Mouse (Mus musculus) kidney, adult 18-20 months (tissue): ENCODE measurements around the gene Top2a.

ENCODE experiments used
- DNase-seq: peaks from one replicate; pipeline ENCODE4 v3.0.0; 2021

The Top2a gene

GRCm38 (mm10) chr11:98944897-98945604, 78.9 kb downstream of the Top2a start:
- no peak for DNase-seq

GRCm38 (mm10) chr11:98943741-98944461, 80.1 kb downstream of the Top2a start:
- DNase-seq, result no peak
